Mouse (Mus musculus): Measurements from ENCODE around the gene H2-D1.
"Not testable (repeated sequence)": the region's sequence is repeated elsewhere in the genome, so short reads cannot be mapped to it uniquely, and the experiment has no call there.

H2-D1 gene

DNA sequence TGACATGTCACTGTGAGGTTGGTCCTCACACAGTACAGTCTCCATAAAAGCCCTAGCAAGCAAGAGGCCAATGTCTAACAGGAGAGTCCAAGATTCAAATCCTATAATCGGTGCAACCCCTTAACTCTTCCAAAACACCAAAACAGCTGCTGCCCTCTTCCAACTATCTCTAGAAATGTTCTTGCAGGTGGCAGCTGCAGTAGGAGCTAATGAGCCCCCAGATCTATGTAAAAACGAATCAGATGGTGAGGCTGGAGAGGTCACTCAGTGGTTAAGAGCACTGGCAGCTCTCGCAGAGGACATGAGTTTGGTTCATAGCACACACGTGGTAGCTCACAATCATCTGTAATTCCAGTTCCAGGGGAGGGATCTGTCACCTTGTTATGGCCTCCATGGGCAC is 6.8 kb upstream of the H2-D1 start:
- no peak for DNase-seq (ENCODE audit: low spot score in 2 of 2)

- DNase-seq (ENCODE audit: low spot score in 2 of 2), result no peak
Measured at GRCm38 (mm10) chr17:35257378-35257777, 5.2 kb upstream of the H2-D1 start.

DNA sequence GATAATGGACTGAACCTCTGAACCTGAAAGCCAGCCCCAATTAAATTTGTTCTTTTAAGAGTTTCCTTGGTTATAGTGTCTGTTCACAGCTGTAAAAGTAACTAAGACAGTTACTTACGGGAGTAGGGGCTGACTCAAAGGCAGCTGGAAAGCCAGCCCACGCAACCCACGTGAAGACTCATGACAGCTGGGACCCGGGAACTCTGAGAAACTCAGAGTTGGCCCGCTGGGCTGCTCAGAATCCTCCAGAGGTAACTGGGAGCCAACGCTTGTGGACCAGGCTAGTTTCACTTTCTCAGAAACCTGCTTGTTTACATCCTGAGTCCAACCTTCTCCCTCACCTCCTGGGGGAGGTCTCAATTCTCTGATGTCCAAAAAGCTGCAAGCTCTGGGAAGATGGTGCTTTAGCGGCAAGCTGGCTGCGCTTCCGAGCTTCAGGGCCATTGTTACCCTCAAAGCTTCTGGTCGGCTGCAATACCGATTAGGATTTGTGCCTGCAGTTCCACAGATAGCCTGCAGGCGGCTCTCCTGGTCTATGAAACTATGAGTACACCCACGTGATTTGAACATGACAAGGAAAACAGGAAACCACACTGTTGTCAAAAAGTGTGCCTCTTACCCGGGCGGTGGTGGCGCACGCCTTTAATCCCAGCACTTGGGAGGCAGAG is 4.6 kb upstream of the H2-D1 start:
- DNase-seq (ENCODE audit: low spot score in 2 of 2), result peak; percentile 92 to 96

- no peak for DNase-seq (ENCODE audit: low spot score in 2 of 2)
Measured at GRCm38 (mm10) chr17:35258492-35259478, 3.7 kb upstream of the H2-D1 start.

DNA sequence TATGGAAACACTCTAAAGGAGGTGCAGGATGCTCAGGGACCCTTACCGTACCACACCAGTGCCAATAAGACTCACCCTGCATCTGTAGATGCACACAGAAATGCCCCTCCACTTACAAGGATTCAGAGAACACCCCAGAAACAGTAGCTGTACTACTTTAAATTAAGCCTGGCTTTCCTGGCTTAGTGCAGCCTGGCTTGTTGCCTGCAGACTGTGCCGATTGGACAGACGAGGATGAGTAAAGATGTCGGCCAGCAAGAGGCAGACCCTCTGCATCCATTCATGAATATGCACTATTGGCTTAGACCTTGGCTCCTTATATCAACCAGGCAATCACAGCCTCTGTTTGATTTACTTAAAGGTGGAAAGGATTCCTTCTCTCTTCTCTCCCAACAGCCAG is 2.9 kb upstream of the H2-D1 start:
- no peak for DNase-seq (ENCODE audit: low spot score in 2 of 2)

DNA sequence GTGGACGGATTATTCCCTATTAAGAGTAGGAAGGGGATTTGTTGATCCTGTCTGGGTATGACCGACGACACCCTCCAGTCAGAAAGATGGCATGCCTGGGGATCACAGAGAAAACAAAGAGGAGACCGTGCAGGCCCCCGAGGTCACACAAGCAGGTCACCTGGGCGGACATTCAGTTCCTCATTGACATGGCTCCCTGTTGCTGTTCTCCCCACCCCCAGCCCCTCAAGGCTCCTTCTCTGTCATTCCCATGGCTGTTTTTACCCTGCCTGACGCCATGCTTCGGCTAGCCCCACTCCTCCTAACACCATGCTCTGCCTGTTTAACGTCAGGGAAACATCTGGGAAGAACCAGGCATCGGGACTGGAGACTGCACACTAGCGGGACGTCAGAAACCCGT is 879 bp upstream of the H2-D1 start:
- no peak for DNase-seq (ENCODE audit: low spot score in 2 of 2)

GRCm38 (mm10) chr17:35263523-35263883 is 973 bp downstream of the H2-D1 start:
- no peak for DNase-seq (ENCODE audit: low spot score in 2 of 2)

GRCm38 (mm10) chr17:35267399-35268086 is 5.0 kb downstream of the H2-D1 start:
- no peak for DNase-seq (ENCODE audit: low spot score in 2 of 2)

- DNase-seq (ENCODE audit: low spot score in 2 of 2), result no peak
Measured at GRCm38 (mm10) chr17:35269653-35270347, 7.3 kb downstream of the H2-D1 start.

- DNase-seq (ENCODE audit: low spot score in 2 of 2), result no peak
Measured at GRCm38 (mm10) chr17:35272249-35272648, 9.7 kb downstream of the H2-D1 start.

- DNase-seq (ENCODE audit: low spot score in 2 of 2), result peak; percentile 79 to 90
Measured at GRCm38 (mm10) chr17:35274770-35275169, 12.2 kb downstream of the H2-D1 start.

DNA sequence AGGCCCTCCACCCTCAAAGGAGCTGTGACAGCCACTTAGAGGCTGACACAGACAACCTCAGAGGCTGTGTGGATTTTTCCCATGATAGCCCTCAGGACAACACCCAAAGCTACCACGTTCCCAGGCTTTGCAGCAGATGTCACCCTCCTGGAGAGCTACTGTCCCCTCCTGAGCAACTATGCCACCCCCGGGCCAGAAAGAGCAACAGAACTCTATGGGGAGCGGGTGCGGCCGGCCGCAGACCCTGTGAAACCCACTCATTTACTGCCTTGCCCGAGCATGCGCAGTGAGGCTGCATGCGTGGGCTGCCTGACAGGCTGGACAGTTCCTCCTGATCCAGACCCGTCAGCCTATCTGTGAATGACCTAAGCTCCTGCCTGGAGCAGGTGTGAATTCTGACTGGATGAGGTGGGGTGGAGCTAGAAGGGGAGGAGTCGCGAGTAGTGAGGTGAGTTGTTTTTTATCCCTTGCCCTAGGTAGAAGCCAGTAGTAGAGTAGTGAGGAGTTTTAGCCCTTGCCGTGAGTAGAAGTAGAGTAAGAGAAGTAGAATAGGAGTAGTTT is 13.9 kb downstream of the H2-D1 start:
- DNase-seq (ENCODE audit: low spot score in 2 of 2), result no peak

DNA sequence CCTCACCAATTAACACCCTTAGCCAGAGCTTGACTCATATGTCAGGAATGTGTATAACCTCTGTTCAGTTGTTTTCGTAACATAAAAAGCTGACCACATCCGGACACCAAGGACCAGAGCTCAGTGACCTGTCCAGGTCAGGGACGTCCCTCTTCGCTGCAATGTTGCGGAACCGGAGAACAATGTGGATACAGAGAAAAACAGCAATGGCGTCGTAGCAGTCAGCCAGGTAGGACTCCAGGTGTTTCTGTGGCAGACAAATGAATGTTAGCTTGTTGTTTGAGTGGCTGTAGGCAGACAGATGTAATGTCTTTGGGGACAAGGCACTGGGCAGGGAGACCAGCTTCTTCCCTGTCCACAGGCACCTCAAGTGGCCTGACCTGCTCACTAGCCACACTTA is 15.5 kb downstream of the H2-D1 start:
- no peak for DNase-seq (ENCODE audit: low spot score in 2 of 2)

GRCm38 (mm10) chr17:35278957-35279688 is 16.6 kb downstream of the H2-D1 start:
- DNase-seq (ENCODE audit: low spot score in 2 of 2), result no peak

GRCm38 (mm10) chr17:35280276-35280675 is 17.7 kb downstream of the H2-D1 start:
- no peak for DNase-seq (ENCODE audit: low spot score in 2 of 2)

GRCm38 (mm10) chr17:35285431-35285830 is 22.9 kb downstream of the H2-D1 start:
- DNase-seq (ENCODE audit: low spot score in 2 of 2), result no peak

GRCm38 (mm10) chr17:35295796-35296195 is 33.3 kb downstream of the H2-D1 start:
- DNase-seq (ENCODE audit: low spot score in 2 of 2), result peak; percentile 34 to 41

DNA sequence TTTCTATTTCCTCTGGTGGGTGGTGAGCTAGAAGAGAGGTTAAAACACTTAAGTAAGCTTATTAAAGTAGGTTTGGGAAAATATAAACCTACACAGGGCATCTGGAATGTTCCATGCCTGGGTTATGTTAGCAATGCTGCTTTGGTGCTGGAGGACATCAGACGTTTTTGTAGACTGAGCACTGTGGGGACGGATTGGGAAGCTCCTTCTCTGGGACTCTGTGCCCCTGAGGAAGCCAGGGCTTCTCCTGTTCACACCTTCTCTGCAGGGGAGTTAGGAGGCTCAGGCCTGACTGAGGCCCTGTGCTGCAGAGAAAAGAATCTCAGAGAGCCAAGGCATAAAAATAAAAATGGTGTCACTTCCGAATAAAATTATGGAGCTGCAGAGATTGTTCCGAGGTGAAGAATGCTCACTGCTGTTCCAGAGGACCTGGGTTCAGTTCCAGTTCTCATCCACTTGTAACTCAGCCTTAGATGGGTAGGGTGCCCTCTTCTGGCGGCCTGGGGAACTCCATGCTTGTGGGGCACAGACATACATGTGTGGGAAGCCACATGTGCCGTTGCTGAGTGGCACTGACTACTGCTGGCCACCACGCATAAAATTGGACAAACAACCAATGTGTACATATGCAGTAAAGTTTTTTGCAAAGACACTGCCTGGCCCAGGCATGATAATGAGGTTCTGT is 37.9 kb downstream of the H2-D1 start:
- DNase-seq (ENCODE audit: low spot score in 2 of 2), result not testable (repeated sequence)

GRCm38 (mm10) chr17:35301645-35302258 is 39.2 kb downstream of the H2-D1 start:
- DNase-seq (ENCODE audit: low spot score in 2 of 2), result peak; percentile 92 to 94

DNA sequence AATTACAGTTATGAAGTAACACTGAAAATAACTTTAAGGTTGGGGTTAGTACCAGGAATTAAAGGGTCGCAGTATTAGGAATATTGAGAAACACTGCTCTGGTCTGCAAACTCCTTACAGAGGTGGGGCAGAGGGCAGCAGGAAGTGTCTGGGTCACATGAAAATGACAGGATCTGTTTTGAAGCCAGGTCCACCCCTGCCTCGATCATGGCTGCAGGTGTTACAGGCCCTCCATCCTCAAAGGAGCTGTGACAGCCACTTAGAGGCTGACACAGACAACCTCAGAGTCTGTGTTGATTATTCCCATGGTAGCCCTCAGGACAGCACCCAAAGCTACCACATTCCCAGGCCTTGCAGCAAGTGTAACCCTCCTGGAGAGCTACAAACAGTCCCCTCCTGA is 40.7 kb downstream of the H2-D1 start:
- DNase-seq (ENCODE audit: low spot score in 2 of 2), result no peak

Data from frontal cortex, postnatal 25 days (tissue).